Mouse (Mus musculus) T-helper 17 cell (primary cell): ENCODE results near the gene Trim34a.
"Not testable (repeated sequence)": the region's sequence is repeated elsewhere in the genome, so short reads cannot be mapped to it uniquely, and the experiment has no call there.

Experiments used
- in situ Hi-C, 2 experiments: fragments of 300-600 bp; cut with MboI, MseI; formaldehyde crosslinking; loops; 1 replicate in 1 of 2; 2 replicates in 1 of 2; pipeline ENCODE4 v1.15.1; 2025; ENCODE audit warnings: high pct_unique_total_duplicates in 2 of 2

Gene Trim34a

GRCm38 (mm10) chr7:104244287-104245181 is at the start of gene Trim34a:
Gene Trim34a, plus strand, starts transcription at chr7:104244457.
- in situ Hi-C loops, result loop anchor here (5.0 kb wide), 2 partner anchors 53 to 88 kb away; no protein-coding TSS in a partner anchor

- in situ Hi-C loops, result loop anchor here in 1 of 2 experiments (10.0 kb wide), 1 partner anchor 409 kb away; the partner anchor contains the start of gene Olfr655
Measured at GRCm38 (mm10) chr7:104195885-104196284, 48.4 kb upstream of the Trim34a start, which contains the start of gene Olfr649. Gene Olfr649, minus strand, starts transcription at chr7:104195985.

- in situ Hi-C loops, result loop anchor here (5.0 to 10.0 kb wide), 3 partner anchors 405 to 1895 kb away; partner anchors contain the start of gene Olfr655 (in 1 of the 2)
Measured at GRCm38 (mm10) chr7:104199822-104200221, 44.4 kb upstream of the Trim34a start.

GRCm38 (mm10) chr7:104206197-104206596 is 38.1 kb upstream of the Trim34a start:
- in situ Hi-C loops, result loop anchor here in 1 of 2 experiments (10.0 kb wide), 1 partner anchor 1901 kb away; no protein-coding TSS in a partner anchor

- in situ Hi-C loops, result loop anchor here in 1 of 2 experiments (10.0 kb wide), 1 partner anchor 359 kb away; the partner anchor contains the start of gene Olfr653
Measured at GRCm38 (mm10) chr7:104216011-104216535, 28.2 kb upstream of the Trim34a start.

- in situ Hi-C loops, result loop anchor here in 1 of 2 experiments (10.0 kb wide), 1 partner anchor 357 kb away; the partner anchor contains the start of gene Olfr653
Measured at GRCm38 (mm10) chr7:104217881-104218280, 26.4 kb upstream of the Trim34a start.

- in situ Hi-C loops, result loop anchor here in 1 of 2 experiments (10.0 kb wide), 1 partner anchor 356 kb away; the partner anchor contains the start of gene Olfr653
Measured at GRCm38 (mm10) chr7:104218701-104219569, 25.3 kb upstream of the Trim34a start, which contains the start of gene Trim6. Gene Trim6, plus strand, starts transcription at chr7:104218793.

- in situ Hi-C loops, result loop anchor here in 1 of 2 experiments (5.0 kb wide), 1 partner anchor 71 kb away; no protein-coding TSS in a partner anchor
Measured at GRCm38 (mm10) chr7:104231203-104231602, 13.1 kb upstream of the Trim34a start.

GRCm38 (mm10) chr7:104240857-104241256 is 3.4 kb upstream of the Trim34a start:
- in situ Hi-C loops, result loop anchor here in 1 of 2 experiments (5.0 kb wide), 1 partner anchor 56 kb away; no protein-coding TSS in a partner anchor

GRCm38 (mm10) chr7:104243616-104244015 is 641 bp upstream of the Trim34a start:
- in situ Hi-C loops, result loop anchor here in 1 of 2 experiments (5.0 kb wide), 1 partner anchor 54 kb away; no protein-coding TSS in a partner anchor

GRCm38 (mm10) chr7:104260380-104260779 is 16.1 kb downstream of the Trim34a start:
- in situ Hi-C loops, result loop anchor here in 1 of 2 experiments (5.0 kb wide), 1 partner anchor 77 kb away; no protein-coding TSS in a partner anchor

- in situ Hi-C loops, result not testable (repeated sequence)
Measured at GRCm38 (mm10) chr7:104265335-104265734, 21.1 kb downstream of the Trim34a start.

GRCm38 (mm10) chr7:104279361-104279760 is 35.1 kb downstream of the Trim34a start:
- in situ Hi-C loops, result not testable (repeated sequence)

- in situ Hi-C loops, result not testable (repeated sequence)
Measured at GRCm38 (mm10) chr7:104287576-104288443, 43.6 kb downstream of the Trim34a start, which contains the start of gene Trim5. Gene Trim5, minus strand, starts transcription at chr7:104288094.

GRCm38 (mm10) chr7:104290641-104291040 is 46.4 kb downstream of the Trim34a start:
- in situ Hi-C loops, result loop anchor here in 1 of 2 experiments (10.0 kb wide), 1 partner anchor 574 kb away; no protein-coding TSS in a partner anchor

- in situ Hi-C loops, result loop anchor here in 1 of 2 experiments (10.0 kb wide), 1 partner anchor 573 kb away; no protein-coding TSS in a partner anchor
Measured at GRCm38 (mm10) chr7:104291638-104292400, 47.6 kb downstream of the Trim34a start.
